Mouse (Mus musculus): ENCODE results near the gene Ndufs8.

Ndufs8 gene

GRCm38 (mm10) chr19:3905261-3905969 lies 7.2 kb downstream of the Ndufs8 start:
- DNase-seq (ENCODE audit: low spot score in 2 of 2) = no peak

- DNase-seq (ENCODE audit: low spot score in 2 of 2) = no peak
These were observed 8.3 kb downstream of the Ndufs8 start for GRCm38 (mm10) chr19:3904363-3904675.

GRCm38 (mm10) chr19:3903648-3904362 lies 8.8 kb downstream of the Ndufs8 start:
- no peak for DNase-seq (ENCODE audit: low spot score in 2 of 2)

GRCm38 (mm10) chr19:3902966-3903365 lies 9.6 kb downstream of the Ndufs8 start:
- DNase-seq (ENCODE audit: low spot score in 2 of 2) = no peak

- DNase-seq (ENCODE audit: low spot score in 2 of 2) = no peak
These were observed 13.0 kb downstream of the Ndufs8 start for GRCm38 (mm10) chr19:3899618-3900017.

- DNase-seq (ENCODE audit: low spot score in 2 of 2) = no peak
These were observed 13.6 kb downstream of the Ndufs8 start for GRCm38 (mm10) chr19:3898952-3899351.

GRCm38 (mm10) chr19:3897557-3897956 lies 15.0 kb downstream of the Ndufs8 start:
- DNase-seq (ENCODE audit: low spot score in 2 of 2) = no peak

GRCm38 (mm10) chr19:3896208-3896607 lies 16.4 kb downstream of the Ndufs8 start:
- DNase-seq (ENCODE audit: low spot score in 2 of 2) = no peak

- DNase-seq (ENCODE audit: low spot score in 2 of 2) = no peak
These were observed 17.4 kb downstream of the Ndufs8 start for GRCm38 (mm10) chr19:3895171-3895631.

GRCm38 (mm10) chr19:3894294-3894693 lies 18.3 kb downstream of the Ndufs8 start:
- DNase-seq (ENCODE audit: low spot score in 2 of 2) = no peak

- no peak for DNase-seq (ENCODE audit: low spot score in 2 of 2)
These were observed 18.9 kb downstream of the Ndufs8 start for GRCm38 (mm10) chr19:3893545-3894116.

GRCm38 (mm10) chr19:3890181-3890580 lies 22.4 kb downstream of the Ndufs8 start:
- DNase-seq (ENCODE audit: low spot score in 2 of 2) = no peak

GRCm38 (mm10) chr19:3889096-3889495 lies 23.5 kb downstream of the Ndufs8 start:
- no peak for DNase-seq (ENCODE audit: low spot score in 2 of 2)

- DNase-seq (ENCODE audit: low spot score in 2 of 2) = no peak
These were observed 28.1 kb downstream of the Ndufs8 start for GRCm38 (mm10) chr19:3884325-3884990.

- DNase-seq (ENCODE audit: low spot score in 2 of 2) = no peak
These were observed 30.4 kb downstream of the Ndufs8 start for GRCm38 (mm10) chr19:3882214-3882613.

GRCm38 (mm10) chr19:3880054-3880848 lies 32.3 kb downstream of the Ndufs8 start:
- DNase-seq (ENCODE audit: low spot score in 2 of 2) = no peak

GRCm38 (mm10) chr19:3875045-3875444 lies 37.5 kb downstream of the Ndufs8 start:
- DNase-seq (ENCODE audit: low spot score in 2 of 2) = no peak

- peak in 1 of 2 experiments; percentile 22 for DNase-seq (ENCODE audit: low spot score in 2 of 2)
These were observed 40.2 kb downstream of the Ndufs8 start for GRCm38 (mm10) chr19:3872373-3872772.

GRCm38 (mm10) chr19:3871468-3871867 lies 41.1 kb downstream of the Ndufs8 start:
- no peak for DNase-seq (ENCODE audit: low spot score in 2 of 2)

GRCm38 (mm10) chr19:3868290-3868689 lies 44.3 kb downstream of the Ndufs8 start:
- DNase-seq (ENCODE audit: low spot score in 2 of 2) = no peak

GRCm38 (mm10) chr19:3864960-3865359 lies 47.6 kb downstream of the Ndufs8 start:
- no peak for DNase-seq (ENCODE audit: low spot score in 2 of 2)

- no peak for DNase-seq (ENCODE audit: low spot score in 2 of 2)
These were observed 49.9 kb downstream of the Ndufs8 start for GRCm38 (mm10) chr19:3862713-3863112.

All from cerebellum, postnatal 4 days (tissue).